Mouse (Mus musculus) bone marrow, adult 2 months (tissue): ENCODE measurements around the gene Map4k4.

ENCODE experiments used
- CTCF ChIP-seq: fragments of 200-500 bp; IDR thresholded peaks from 2 replicates; pipeline ENCODE4 v1.5.1; 2011; ENCODE audit warnings: low read length, control low read depth; ENCODE audit not compliant: control insufficient read depth, insufficient read depth
- POLR2A ChIP-seq: fragments of 200-500 bp; IDR thresholded peaks from 2 replicates; pipeline ENCODE4 v1.6.1; 2011; ENCODE audit warnings: low read depth, mild to moderate bottlenecking, control low read depth, low read length, borderline replicate concordance; ENCODE audit not compliant: control insufficient read depth

DNA sequence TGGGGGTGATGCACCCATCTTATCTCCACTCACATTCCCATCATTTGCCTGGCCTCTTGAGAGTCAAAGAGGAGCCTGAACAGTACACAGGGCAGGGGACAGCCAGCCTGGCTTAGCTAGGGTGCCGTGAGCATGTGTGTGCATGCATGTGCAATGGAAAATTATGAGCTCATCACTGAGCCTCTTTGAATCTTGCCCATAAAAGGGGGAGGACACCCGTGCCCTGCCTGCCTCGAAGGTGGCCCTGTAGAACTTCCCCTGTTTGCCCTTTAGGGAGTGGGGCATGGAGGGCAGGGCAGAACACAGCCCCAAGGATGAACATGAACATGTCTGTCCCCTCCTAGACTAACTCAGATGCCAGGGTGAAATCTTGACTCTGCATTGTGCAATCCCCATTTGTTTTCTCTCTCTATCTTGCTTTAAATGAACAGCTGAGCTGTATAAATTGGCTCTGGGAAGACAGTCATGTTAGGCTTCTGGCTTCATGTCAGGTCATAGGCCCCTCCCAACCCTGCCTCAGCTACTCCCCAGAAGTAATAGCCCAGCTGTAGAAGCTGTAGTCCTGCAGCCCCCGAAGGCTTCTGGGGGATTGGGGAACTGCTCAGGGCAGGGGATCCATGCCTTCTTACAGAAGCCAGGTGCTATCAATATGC is 158.5 kb downstream of the Map4k4 start:
- TF ChIP-seq POLR2A = no peak
- no peak for TF ChIP-seq CTCF
